Mouse (Mus musculus): ENCODE measurements around the gene Fbxw2. TPM values are rescaled to one million over a fixed set of nuclear protein-coding genes. Genes with fewer than 3 reads are reported as not detected.
"Not testable (repeated sequence)": the region's sequence is repeated elsewhere in the genome, so short reads cannot be mapped to it uniquely, and the experiment has no call there.

Gene Fbxw2
- polyA plus RNA-seq, 1 experiment = 43.9 TPM

DNA sequence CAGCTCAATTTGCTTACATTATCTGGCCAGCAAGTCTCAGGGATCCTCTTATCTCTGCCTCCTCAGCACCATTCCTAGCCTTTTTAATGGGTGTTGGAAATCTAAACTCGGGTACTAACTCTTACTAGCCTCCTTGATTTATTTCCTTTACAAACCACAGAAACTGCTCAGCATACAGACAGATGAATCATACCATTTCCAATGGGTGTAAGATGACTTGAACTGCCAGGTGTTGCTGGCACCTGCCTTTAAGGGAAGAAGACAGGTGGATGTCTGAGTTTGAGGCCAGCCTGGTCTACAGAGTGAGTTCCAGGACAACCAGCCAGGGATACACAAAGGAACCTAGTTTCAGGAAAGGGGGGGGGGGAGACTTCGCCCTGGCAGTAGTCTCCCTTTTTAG is 18.1 kb downstream of the Fbxw2 start:
- peaks cover 28% of the 10 kb centered on the region for H3K36me3 ChIP-seq (ENCODE audit: control insufficient read depth, insufficient read depth)
- TF ChIP-seq E2F4 (IDR thresholded peaks at IDR 0.05; ENCODE audit: insufficient read depth) = no peak
- TF ChIP-seq TCF12 (IDR thresholded peaks at IDR 0.05; ENCODE audit: insufficient read depth, poor library complexity, severe bottlenecking) = peak; percentile 65
- peak; percentile 32 to 82 (median 62) for TF ChIP-seq MYOD1 (IDR thresholded peaks at IDR 0.05; ENCODE audit: control insufficient read depth in 1 of 3, insufficient read length in 2 of 3, low read depth in 2 of 3)
- peak in 1 of 3 experiments; percentile 25 for TF ChIP-seq MYOG (IDR thresholded peaks at IDR 0.05; ENCODE audit: control insufficient read depth in 1 of 3, insufficient read depth in 1 of 3, insufficient read length in 2 of 3, low read depth in 2 of 3)
- no peaks in the 10 kb centered on the region for H3K27me3 ChIP-seq (ENCODE audit: control insufficient read depth, insufficient read depth, insufficient read length)
- H3K79me2 ChIP-seq (ENCODE audit: control insufficient read depth, insufficient read depth) = peaks cover 87% of the 10 kb centered on the region
- no peak overlapping the region for H3K4me3 ChIP-seq
- peak overlapping the region; percentile 56 for H3K4me2 ChIP-seq (ENCODE audit: low read depth)
- no peak overlapping the region for H3ac ChIP-seq (ENCODE audit: control insufficient read depth, insufficient read length)

DNA sequence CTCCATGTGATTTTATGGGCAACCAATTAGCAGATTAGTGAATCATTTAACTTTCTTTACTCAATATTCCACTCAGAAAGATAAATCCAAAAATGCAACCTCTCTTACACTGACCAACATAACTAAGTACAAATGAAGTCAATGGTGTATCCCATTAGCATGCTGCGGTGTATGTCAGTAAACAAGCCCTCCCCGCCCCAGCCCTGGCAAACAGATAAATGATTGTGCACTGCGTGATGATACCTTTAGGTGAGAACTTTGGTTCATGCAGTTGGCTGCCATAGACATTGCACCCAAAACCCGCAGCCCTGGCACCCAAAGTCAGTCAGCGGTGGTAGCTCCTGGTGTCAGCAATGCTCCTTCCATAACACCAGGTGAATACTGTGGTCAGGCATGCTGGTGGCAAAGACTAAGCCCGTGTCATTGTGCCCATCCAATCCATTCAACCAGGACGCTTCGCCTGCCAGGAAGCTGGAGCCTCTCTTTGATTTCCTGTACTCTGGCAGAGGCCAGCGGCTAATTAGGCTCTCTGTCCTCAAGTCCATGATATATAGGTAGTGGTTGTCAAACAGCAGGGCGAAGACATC is 20.7 kb downstream of the Fbxw2 start:
- H3K36me3 ChIP-seq (ENCODE audit: control insufficient read depth, insufficient read depth) = peaks cover 8% of the 10 kb centered on the region
- no peak overlapping the region for H3K4me2 ChIP-seq (ENCODE audit: low read depth)
- peaks cover 79% of the 10 kb centered on the region for H3K79me2 ChIP-seq (ENCODE audit: control insufficient read depth, insufficient read depth)
- H3K4me3 ChIP-seq = no peak overlapping the region
- no peak for TF ChIP-seq MYOG (IDR thresholded peaks at IDR 0.05; ENCODE audit: control insufficient read depth in 1 of 3, insufficient read depth in 1 of 3, insufficient read length in 2 of 3, low read depth in 2 of 3)
- no peak for TF ChIP-seq SRF (IDR thresholded peaks at IDR 0.05; ENCODE audit: control insufficient read depth, insufficient read length, low read depth)
- no peak for TF ChIP-seq MYOD1 (IDR thresholded peaks at IDR 0.05; ENCODE audit: control insufficient read depth in 1 of 3, insufficient read length in 2 of 3, low read depth in 2 of 3)
- TF ChIP-seq MAX (IDR thresholded peaks at IDR 0.05; ENCODE audit: low read depth) = no peak
- TF ChIP-seq POLR2A (IDR thresholded peaks at IDR 0.05; ENCODE audit: insufficient read length, low read depth) = peak; percentile 11
- no peak for TF ChIP-seq E2F4 (IDR thresholded peaks at IDR 0.05; ENCODE audit: insufficient read depth)
- TF ChIP-seq TCF3 (IDR thresholded peaks at IDR 0.05; ENCODE audit: insufficient read length, low read depth) = no peak
- TF ChIP-seq POLR2AphosphoS2 (IDR thresholded peaks at IDR 0.05; ENCODE audit: insufficient read length, low read depth) = peak; percentile 55
- TF ChIP-seq USF1 (IDR thresholded peaks at IDR 0.05; ENCODE audit: low read depth) = no peak
- no peak for TF ChIP-seq TCF12 (IDR thresholded peaks at IDR 0.05; ENCODE audit: insufficient read depth, poor library complexity, severe bottlenecking)
- no peaks in the 10 kb centered on the region for H3K27me3 ChIP-seq (ENCODE audit: control insufficient read depth, insufficient read depth, insufficient read length)
- no peak overlapping the region for H3ac ChIP-seq (ENCODE audit: control insufficient read depth, insufficient read length)

DNA sequence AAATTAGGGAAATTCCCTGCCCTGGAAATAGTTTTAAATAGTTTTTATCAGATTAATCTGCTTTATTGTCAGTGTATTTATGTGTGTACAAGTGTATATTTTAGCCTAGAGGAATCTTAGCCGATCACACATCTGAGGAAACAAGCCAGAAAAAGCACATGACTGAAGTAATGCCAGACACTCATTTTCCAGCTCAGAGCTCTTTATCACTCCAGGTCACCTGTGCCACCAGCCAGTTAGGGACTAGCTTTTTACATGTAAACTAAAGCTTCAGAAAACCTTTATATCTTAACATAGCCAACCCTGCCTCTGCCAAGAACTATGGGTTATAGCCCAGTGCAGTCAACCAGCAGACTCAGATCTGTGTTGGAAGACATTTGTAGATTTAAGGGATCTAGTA is 21.3 kb downstream of the Fbxw2 start:
- TF ChIP-seq SRF (IDR thresholded peaks at IDR 0.05; ENCODE audit: control insufficient read depth, insufficient read length, low read depth) (no peak), POLR2AphosphoS2 (IDR thresholded peaks at IDR 0.05; ENCODE audit: insufficient read length, low read depth) (no peak), TCF12 (IDR thresholded peaks at IDR 0.05; ENCODE audit: insufficient read depth, poor library complexity, severe bottlenecking) (no peak), POLR2A (IDR thresholded peaks at IDR 0.05; ENCODE audit: insufficient read length, low read depth) (no peak), REST (IDR thresholded peaks at IDR 0.05; ENCODE audit: insufficient read depth, insufficient read length) (no peak)
- Histone ChIP-seq H3ac (ENCODE audit: control insufficient read depth, insufficient read length) (no peak overlapping the region), H3K27me3 (ENCODE audit: control insufficient read depth, insufficient read depth, insufficient read length) (no peaks in the 10 kb centered on the region), H3K79me2 (ENCODE audit: control insufficient read depth, insufficient read depth) (peaks cover 73% of the 10 kb centered on the region), H3K4me3 (no peak overlapping the region), H3K4me2 (ENCODE audit: low read depth) (peak overlapping the region; percentile 90), H3K36me3 (ENCODE audit: control insufficient read depth, insufficient read depth) (peaks cover 1% of the 10 kb centered on the region)

DNA sequence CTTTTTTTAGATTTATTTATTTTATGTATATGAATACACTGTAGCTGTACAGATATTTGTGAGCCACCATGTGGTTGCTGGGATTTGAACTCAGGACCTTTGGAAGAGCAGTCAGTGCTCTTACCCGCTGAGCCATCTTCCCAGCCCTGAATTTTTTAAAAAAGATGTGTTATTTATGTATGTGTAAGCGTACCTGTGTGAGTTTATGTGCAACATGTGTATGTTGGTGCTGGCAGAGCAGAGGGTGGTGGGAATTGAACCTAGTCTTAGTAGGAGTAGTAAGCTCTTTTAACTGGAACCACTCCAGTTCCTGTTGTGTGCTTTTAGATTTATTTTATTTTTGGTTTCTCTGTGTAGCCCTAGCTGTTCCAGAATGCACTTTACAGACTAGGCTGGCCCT is 21.9 kb downstream of the Fbxw2 start:
- TF ChIP-seq TCF12 (IDR thresholded peaks at IDR 0.05; ENCODE audit: insufficient read depth, poor library complexity, severe bottlenecking) (no peak), MYOD1 (IDR thresholded peaks at IDR 0.05; ENCODE audit: control insufficient read depth in 1 of 3, insufficient read length in 2 of 3, low read depth in 2 of 3) (no peak), MYOG (IDR thresholded peaks at IDR 0.05; ENCODE audit: control insufficient read depth in 1 of 3, insufficient read depth in 1 of 3, insufficient read length in 2 of 3, low read depth in 2 of 3) (no peak), MAX (IDR thresholded peaks at IDR 0.05; ENCODE audit: low read depth) (no peak), SRF (IDR thresholded peaks at IDR 0.05; ENCODE audit: control insufficient read depth, insufficient read length, low read depth) (no peak), POLR2A (IDR thresholded peaks at IDR 0.05; ENCODE audit: insufficient read length, low read depth) (no peak), E2F4 (IDR thresholded peaks at IDR 0.05; ENCODE audit: insufficient read depth) (no peak), CEBPB (IDR thresholded peaks at IDR 0.05; ENCODE audit: insufficient read depth, poor library complexity, severe bottlenecking) (no peak)
- Histone ChIP-seq H3K79me2 (ENCODE audit: control insufficient read depth, insufficient read depth) (peaks cover 66% of the 10 kb centered on the region), H3K4me3 (peak overlapping the region; percentile 51), H3K27me3 (ENCODE audit: control insufficient read depth, insufficient read depth, insufficient read length) (no peaks in the 10 kb centered on the region), H3ac (ENCODE audit: control insufficient read depth, insufficient read length) (no peak overlapping the region), H3K4me2 (ENCODE audit: low read depth) (peak overlapping the region; percentile 90), H3K36me3 (ENCODE audit: control insufficient read depth, insufficient read depth) (no peaks in the 10 kb centered on the region)

DNA sequence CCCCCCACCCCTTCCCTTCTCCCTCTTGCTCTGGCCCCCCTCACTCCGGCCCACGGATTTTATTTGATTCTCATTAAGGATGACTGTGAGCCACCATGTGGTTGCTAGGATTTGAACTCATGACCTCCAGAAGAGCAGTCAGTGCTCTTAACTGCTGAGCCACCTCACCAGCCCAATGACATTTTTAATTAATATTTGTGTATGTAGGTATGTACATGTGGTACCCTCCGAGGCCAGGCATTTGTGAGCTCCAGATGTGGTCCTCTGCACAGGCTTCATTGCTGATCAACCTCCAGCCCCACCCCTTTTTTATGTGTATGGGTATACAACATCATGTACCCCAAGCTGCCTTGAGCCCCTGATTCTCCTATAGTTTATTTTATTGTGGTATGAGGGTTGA is 22.4 kb downstream of the Fbxw2 start:
- H3K4me2 ChIP-seq (ENCODE audit: low read depth) = peak overlapping the region; percentile 90

DNA sequence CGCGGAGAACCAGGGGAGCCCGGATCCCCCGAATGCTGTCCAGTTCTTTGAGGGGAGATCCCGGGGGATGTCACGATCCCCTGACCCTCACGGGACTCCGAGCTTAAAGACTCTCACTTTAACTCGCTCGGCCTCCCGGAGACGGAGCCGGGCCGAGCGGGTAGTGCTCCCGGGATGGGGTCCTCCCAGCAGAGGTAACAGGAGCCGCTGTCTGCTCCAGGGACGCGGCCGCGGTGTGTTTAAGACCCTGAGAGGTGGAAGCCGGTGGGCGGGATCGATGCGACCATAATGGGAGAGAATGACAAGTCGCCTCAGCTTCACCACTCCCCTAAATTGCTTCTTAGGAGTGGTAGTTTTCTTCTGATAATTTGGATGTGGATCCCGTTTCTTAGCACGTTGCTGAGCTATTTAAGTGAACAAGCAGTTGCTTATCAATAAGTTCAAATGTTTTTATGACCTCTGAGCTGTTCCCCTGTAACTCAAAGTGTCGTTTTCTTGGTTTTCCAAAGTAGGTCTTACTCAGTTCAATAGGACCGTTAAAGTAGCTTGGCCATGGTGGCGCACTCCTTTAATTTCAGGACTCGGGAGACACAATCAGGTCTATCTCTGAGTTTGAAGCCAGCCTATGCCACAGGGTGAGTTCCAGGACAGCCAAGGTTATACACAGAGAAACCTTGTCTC is 23.4 kb downstream of the Fbxw2 start:
- not testable (repeated sequence) for H3K27me3 ChIP-seq (ENCODE audit: control insufficient read depth, insufficient read depth, insufficient read length); H3K36me3 ChIP-seq (ENCODE audit: control insufficient read depth, insufficient read depth)
- H3K4me2 ChIP-seq (ENCODE audit: low read depth) = peak overlapping the region; percentile 90
- H3K79me2 ChIP-seq (ENCODE audit: control insufficient read depth, insufficient read depth) = peaks cover 51% of the 10 kb centered on the region
- peak overlapping the region; percentile 51 for H3K4me3 ChIP-seq
- H3ac ChIP-seq (ENCODE audit: control insufficient read depth, insufficient read length) = peak overlapping the region; percentile 37

More for the DNA sequence above, 22.4 kb downstream of the Fbxw2 start:
- peak overlapping the region; percentile 51 for H3K4me3 ChIP-seq
- no peaks in the 10 kb centered on the region for H3K36me3 ChIP-seq (ENCODE audit: control insufficient read depth, insufficient read depth)
- peaks cover 62% of the 10 kb centered on the region for H3K79me2 ChIP-seq (ENCODE audit: control insufficient read depth, insufficient read depth)
- no peak overlapping the region for H3ac ChIP-seq (ENCODE audit: control insufficient read depth, insufficient read length)
- TF ChIP-seq MYOG (IDR thresholded peaks at IDR 0.05; ENCODE audit: control insufficient read depth in 1 of 3, insufficient read depth in 1 of 3, insufficient read length in 2 of 3, low read depth in 2 of 3) (no peak), E2F4 (IDR thresholded peaks at IDR 0.05; ENCODE audit: insufficient read depth) (no peak), POLR2A (IDR thresholded peaks at IDR 0.05; ENCODE audit: insufficient read length, low read depth) (no peak), TCF12 (IDR thresholded peaks at IDR 0.05; ENCODE audit: insufficient read depth, poor library complexity, severe bottlenecking) (no peak), MAX (IDR thresholded peaks at IDR 0.05; ENCODE audit: low read depth) (no peak), TCF3 (IDR thresholded peaks at IDR 0.05; ENCODE audit: insufficient read length, low read depth) (no peak), CEBPB (IDR thresholded peaks at IDR 0.05; ENCODE audit: insufficient read depth, poor library complexity, severe bottlenecking) (no peak), MYOD1 (IDR thresholded peaks at IDR 0.05; ENCODE audit: control insufficient read depth in 1 of 3, insufficient read length in 2 of 3, low read depth in 2 of 3) (no peak), SRF (IDR thresholded peaks at IDR 0.05; ENCODE audit: control insufficient read depth, insufficient read length, low read depth) (no peak), REST (IDR thresholded peaks at IDR 0.05; ENCODE audit: insufficient read depth, insufficient read length) (no peak)
- H3K27me3 ChIP-seq (ENCODE audit: control insufficient read depth, insufficient read depth, insufficient read length) = no peaks in the 10 kb centered on the region

Measured in myocyte (in vitro differentiated cells).